Mouse (Mus musculus) gastrocnemius, adult 8-10 months (tissue): ENCODE measurements around the gene Olfr821. TPM values are rescaled to one million over a fixed set of nuclear protein-coding genes. Genes with fewer than 3 reads are reported as not detected.
"Not testable (repeated sequence)": the region's sequence is repeated elsewhere in the genome, so short reads cannot be mapped to it uniquely, and the experiment has no call there.

ENCODE experiments used
- DNase-seq, 2 experiments: peaks; one replicate each; pipeline ENCODE4 v3.0.0; 2022; ENCODE audit warnings: low spot score in 2 of 2
- total RNA-seq, 4 experiments: library from RNA; stranded (reverse); gene quantifications; 2 replicates each; pipeline ENCODE4 v1.2.4; 2022

Gene Olfr821
- not detected for total RNA-seq

DNA sequence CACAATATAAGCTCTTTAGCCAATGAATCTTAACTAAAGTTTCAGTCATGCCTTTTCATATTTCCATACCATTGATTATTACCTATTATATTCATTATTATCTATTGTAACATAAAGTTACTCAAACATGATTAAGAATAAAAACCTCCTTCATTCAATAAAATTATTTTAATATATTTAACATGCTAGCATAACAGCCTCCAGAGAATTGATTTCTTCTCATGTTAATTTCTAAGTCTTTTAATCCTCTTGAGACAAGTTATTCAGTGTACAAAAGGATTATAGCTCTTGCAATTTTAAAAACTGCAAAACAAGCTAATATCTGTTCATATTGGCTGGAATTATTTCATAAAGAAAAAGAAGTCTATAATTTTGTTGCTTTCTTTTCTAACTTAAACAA is at the start of gene Olfr821:
TSS of gene Olfr821 (plus strand) at position 301 of the 400 bp plus-strand sequence.
- DNase-seq: no peak

DNA sequence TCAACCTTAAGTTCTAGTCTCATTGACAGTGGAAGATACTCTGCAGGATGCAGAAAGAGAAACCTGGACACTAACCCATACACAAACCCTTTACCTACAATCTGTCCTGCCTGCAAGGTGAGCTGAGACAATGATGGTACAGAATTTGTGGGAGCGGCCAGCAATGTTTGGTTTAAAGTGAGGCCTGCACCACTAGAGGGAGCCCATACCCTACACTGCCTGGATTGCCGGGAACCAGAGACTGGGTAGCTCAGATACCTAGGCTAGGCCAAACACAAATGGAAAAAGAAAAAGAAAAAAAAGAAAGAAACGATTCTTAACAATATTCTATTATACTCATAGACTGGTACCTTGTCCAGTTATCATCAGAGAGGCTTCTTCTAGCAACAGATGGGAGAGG is 48.3 kb upstream of the Olfr821 start:
- not testable (repeated sequence) for DNase-seq

DNA sequence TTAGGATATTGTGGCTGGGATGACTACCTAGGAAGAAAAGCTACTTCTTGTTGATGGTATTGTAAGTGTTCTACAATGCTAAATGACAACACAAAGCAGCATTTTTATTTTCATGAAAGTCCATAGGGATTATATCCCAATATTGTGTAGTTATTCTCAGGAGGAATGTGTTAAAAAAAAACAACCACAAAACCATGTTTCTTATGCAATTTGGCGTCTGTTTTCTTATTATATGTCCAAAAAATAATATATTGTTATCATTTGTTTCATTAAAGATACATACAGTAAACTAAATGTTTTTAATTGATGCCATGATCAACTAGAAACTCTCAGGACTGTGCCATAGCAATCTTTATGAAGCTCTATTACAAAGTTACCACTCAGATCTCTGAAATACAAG is 45.2 kb upstream of the Olfr821 start, which contains the start of gene Gm10310:
TSS of gene Gm10310 (minus strand) at position 101 of the 400 bp plus-strand sequence.
- DNase-seq: not testable (repeated sequence)

DNA sequence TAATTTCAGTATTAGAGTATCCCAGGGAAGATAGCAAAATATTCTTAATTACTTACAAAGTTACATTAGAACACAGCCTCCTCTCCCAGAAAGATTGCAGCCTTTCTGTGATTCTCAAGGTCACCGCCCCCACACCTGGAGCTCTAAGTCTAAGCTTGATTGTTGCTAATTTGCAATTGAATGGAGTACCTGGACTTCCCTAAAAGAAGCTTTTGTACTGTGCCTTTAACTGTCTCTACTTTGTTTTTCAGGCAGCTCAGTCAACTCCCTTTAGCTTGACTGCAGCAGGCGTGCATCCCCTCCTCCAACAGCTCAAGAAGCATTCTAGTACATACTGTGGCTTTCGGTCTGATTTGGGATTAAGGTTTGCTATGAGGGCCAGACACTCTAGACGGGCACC is 26.0 kb upstream of the Olfr821 start:
- DNase-seq: not testable (repeated sequence)

DNA sequence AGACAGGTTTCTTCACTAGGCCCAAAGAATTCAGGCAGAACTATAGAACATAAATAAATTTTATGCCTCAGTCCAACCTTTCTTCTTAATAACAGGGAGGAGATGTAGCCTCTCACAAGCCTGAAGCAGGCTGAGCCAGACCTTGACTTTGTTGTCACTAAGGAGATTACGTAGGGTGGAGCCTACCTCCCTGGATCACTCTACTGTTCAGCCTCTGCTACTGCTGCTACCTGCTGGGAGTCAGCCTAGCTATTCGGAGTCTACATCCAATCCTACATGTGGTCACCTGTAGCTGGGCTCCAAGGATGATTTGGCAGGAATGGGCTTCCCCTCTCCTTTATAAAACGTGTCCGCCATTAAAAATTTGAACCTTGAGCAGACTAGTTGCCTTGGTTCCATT is 24.8 kb upstream of the Olfr821 start:
- DNase-seq: not testable (repeated sequence)

DNA sequence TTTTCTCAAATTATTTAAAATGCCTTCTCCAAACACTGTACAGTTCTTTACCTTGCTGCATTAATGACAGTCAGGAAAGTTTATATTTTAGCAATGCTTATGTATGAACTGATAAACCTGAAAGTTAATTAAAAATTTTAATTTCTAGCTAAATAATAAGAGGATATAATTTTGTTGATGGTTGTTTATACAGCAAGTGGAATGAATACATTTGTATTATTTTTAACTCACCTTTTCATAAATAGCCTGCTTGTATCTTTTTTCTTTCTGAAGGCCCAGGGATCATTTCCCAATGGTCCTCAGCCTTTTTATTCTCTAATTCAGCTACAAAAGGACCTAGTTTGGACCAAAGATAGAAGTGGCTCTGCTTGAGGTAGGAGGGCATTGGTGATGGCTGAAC is 17.8 kb upstream of the Olfr821 start, which contains the start of gene Olfr820:
TSS of gene Olfr820 (plus strand) at position 301 of the 400 bp plus-strand sequence.
- DNase-seq: no peak

DNA sequence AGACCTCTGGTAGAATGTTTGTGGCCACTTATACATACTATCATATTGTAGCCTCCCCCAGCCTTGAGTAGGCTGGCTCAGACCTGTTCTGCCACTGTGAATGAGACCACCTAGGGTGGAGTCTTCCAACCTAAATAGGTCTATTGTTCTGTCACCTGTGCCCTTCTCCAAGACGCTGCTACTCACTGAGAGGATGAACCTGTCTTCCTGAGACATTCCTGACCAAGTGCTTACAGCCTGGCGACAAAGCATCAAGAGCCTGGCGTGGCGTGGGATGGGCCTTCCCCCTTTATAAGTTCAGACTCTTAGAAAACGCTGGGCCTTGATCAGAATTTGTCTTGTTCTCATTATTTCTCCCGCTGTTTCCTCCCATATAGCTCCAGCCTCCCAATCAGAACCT is 6.9 kb downstream of the Olfr821 start:
- DNase-seq: no peak

DNA sequence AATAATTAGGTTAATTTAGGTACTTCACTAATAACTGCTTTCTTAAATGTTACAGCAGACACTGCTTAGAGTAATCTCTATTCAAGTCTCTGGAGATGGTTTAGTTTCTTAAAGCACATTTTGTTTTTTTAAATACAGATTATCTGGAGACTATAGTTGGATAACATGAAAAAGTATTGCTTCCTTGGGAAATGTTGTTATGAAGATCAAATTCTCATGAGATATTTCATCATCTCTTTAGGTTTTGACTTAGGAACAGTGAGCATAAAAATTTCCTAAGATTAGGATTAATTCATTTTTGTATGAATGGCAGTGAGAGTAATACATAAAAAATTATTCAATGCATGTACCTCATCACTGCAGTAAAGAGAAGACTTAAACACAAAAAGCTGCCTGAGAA is 40.8 kb downstream of the Olfr821 start, which contains the start of gene Olfr822:
TSS of gene Olfr822 (plus strand) at position 301 of the 400 bp plus-strand sequence.
- no peak for DNase-seq

Other genes with a start within 250 kb of the Olfr821 start
- gene Olfr810, start 235.4 kb upstream of the Olfr821 start, total RNA-seq: not detected
- not detected for gene Olfr811, start 226.0 kb upstream of the Olfr821 start, total RNA-seq
- not detected for gene Olfr812, start 184.3 kb upstream of the Olfr821 start, total RNA-seq
- not detected for gene Olfr813, start 175.0 kb upstream of the Olfr821 start, total RNA-seq
- not detected for gene Olfr814, start 150.5 kb upstream of the Olfr821 start, total RNA-seq
- not detected for gene Olfr815, start 124.5 kb upstream of the Olfr821 start, total RNA-seq
- gene Olfr816, start 114.8 kb upstream of the Olfr821 start, total RNA-seq: not detected
- gene Olfr818, start 81.2 kb upstream of the Olfr821 start, total RNA-seq: not detected
- not detected for gene Olfr819, start 63.1 kb upstream of the Olfr821 start, total RNA-seq
- gene Olfr247, start 54.2 kb upstream of the Olfr821 start, total RNA-seq: not detected
- gene Gm10310, start 45.3 kb upstream of the Olfr821 start, total RNA-seq: not detected
- not detected for gene Olfr820, start 17.7 kb upstream of the Olfr821 start, total RNA-seq
- gene Olfr822, start 40.9 kb downstream of the Olfr821 start, total RNA-seq: not detected
- gene Olfr823, start 85.0 kb downstream of the Olfr821 start, total RNA-seq: not detected
- gene Olfr824, start 99.7 kb downstream of the Olfr821 start, total RNA-seq: not detected
- not detected for gene Olfr825, start 136.4 kb downstream of the Olfr821 start, total RNA-seq
- not detected for gene Olfr826, start 153.8 kb downstream of the Olfr821 start, total RNA-seq
- not detected for gene Olfr827, start 184.1 kb downstream of the Olfr821 start, total RNA-seq
- not detected for gene Neurod4, start 249.9 kb downstream of the Olfr821 start, total RNA-seq